Mouse (Mus musculus) ES-Bruce4 (cell line): ENCODE data around the gene Taf5. TPM values are rescaled to one million over a fixed set of nuclear protein-coding genes. Genes with fewer than 3 reads are reported as not detected.

Experiments used
- H3K27ac ChIP-seq: 2 replicates; pipeline ENCODE4 v1.5.1; 2012; ENCODE audit warnings: low read length, inconsistent platforms; ENCODE audit not compliant: insufficient read depth
- H3K27me3 ChIP-seq: 2 replicates; pipeline ENCODE4 v1.6.1; 2012; ENCODE audit warnings: mild to moderate bottlenecking, low read length, inconsistent platforms; ENCODE audit not compliant: control insufficient read depth, poor library complexity, insufficient read depth, severe bottlenecking
- H3K36me3 ChIP-seq: 2 replicates; pipeline ENCODE4 v1.6.1; 2012; ENCODE audit warnings: inconsistent platforms, mild to moderate bottlenecking, low read length, moderate library complexity; ENCODE audit not compliant: control insufficient read depth, poor library complexity, insufficient read depth, severe bottlenecking
- H3K4me1 ChIP-seq: one replicate; pipeline ENCODE4 v1.8.1; 2011; ENCODE audit warnings: low read length; ENCODE audit not compliant: control insufficient read depth, insufficient read depth
- H3K4me3 ChIP-seq: 2 replicates; pipeline ENCODE4 v1.5.1; 2011; ENCODE audit warnings: low read depth, mild to moderate bottlenecking, low read length
- H3K9ac ChIP-seq: 2 replicates; pipeline ENCODE4 v1.6.1; 2012; ENCODE audit warnings: low read depth, mild to moderate bottlenecking, inconsistent platforms; ENCODE audit not compliant: poor library complexity, severe bottlenecking
- H3K9me3 ChIP-seq: replicated peaks from 2 replicates; pipeline ENCODE4 v1.6.1; 2012; ENCODE audit warnings: mild to moderate bottlenecking, low read length, inconsistent platforms; ENCODE audit not compliant: control insufficient read depth, poor library complexity, insufficient read depth, severe bottlenecking
- CTCF ChIP-seq: IDR thresholded peaks from one replicate; pipeline ENCODE4 v1.8.1; 2011; ENCODE audit warnings: low read depth, low read length
- EP300 ChIP-seq: IDR thresholded peaks from 2 replicates; pipeline ENCODE4 v1.6.1; 2011; ENCODE audit warnings: low read depth, low read length; ENCODE audit not compliant: insufficient read depth
- POLR2A ChIP-seq: IDR thresholded peaks from one replicate; pipeline ENCODE4 v1.8.1; 2011; ENCODE audit warnings: low read length; ENCODE audit not compliant: insufficient read depth
- polyA plus RNA-seq: library from polyadenylated mRNA; stranded (reverse); fragments of >200 nt; gene quantifications from 2 replicates; pipeline ENCODE4 v1.2.4, GENCODE M21; 2011; ENCODE audit warnings: low read depth; ENCODE audit not compliant: missing spikeins, insufficient read depth, insufficient read length

Gene Taf5
- polyA plus RNA-seq, 1 experiment, result 21.8 TPM

GRCm38 (mm10) chr19:47121054-47121453, 53.5 kb downstream of the Taf5 start:
- peaks cover 46% of the 10 kb centered on the region for H3K36me3 ChIP-seq
- H3K9me3 ChIP-seq, result no peaks in the 10 kb centered on the region
- no peak overlapping the region for H3K4me3 ChIP-seq
- H3K4me1 ChIP-seq, result no peaks in the 10 kb centered on the region
- no peaks in the 10 kb centered on the region for H3K27me3 ChIP-seq
- no peak overlapping the region for H3K9ac ChIP-seq
- no peak overlapping the region for H3K27ac ChIP-seq
- TF ChIP-seq CTCF, result peak; percentile 44
- TF ChIP-seq POLR2A, result no peak
- TF ChIP-seq EP300, result no peak

- Histone ChIP-seq H3K9ac (no peak overlapping the region), H3K27me3 (no peaks in the 10 kb centered on the region), H3K27ac (no peak overlapping the region), H3K4me3 (no peak overlapping the region), H3K9me3 (no peaks in the 10 kb centered on the region), H3K36me3 (peaks cover 42% of the 10 kb centered on the region), H3K4me1 (no peaks in the 10 kb centered on the region)
- TF ChIP-seq POLR2A (no peak), EP300 (no peak), CTCF (peak; percentile 75)
These were observed 55.3 kb downstream of the Taf5 start for GRCm38 (mm10) chr19:47122802-47123201.

GRCm38 (mm10) chr19:47128164-47128563, 60.6 kb downstream of the Taf5 start:
- Histone ChIP-seq H3K36me3 (peaks cover 55% of the 10 kb centered on the region), H3K27ac (no peak overlapping the region), H3K4me1 (no peaks in the 10 kb centered on the region), H3K9me3 (no peaks in the 10 kb centered on the region), H3K27me3 (no peaks in the 10 kb centered on the region), H3K9ac (no peak overlapping the region), H3K4me3 (no peak overlapping the region)
- TF ChIP-seq POLR2A (no peak), EP300 (no peak), CTCF (no peak)

- Histone ChIP-seq H3K4me1 (no peaks in the 10 kb centered on the region), H3K9ac (no peak overlapping the region), H3K27ac (no peak overlapping the region), H3K9me3 (no peaks in the 10 kb centered on the region), H3K27me3 (no peaks in the 10 kb centered on the region), H3K36me3 (peaks cover 54% of the 10 kb centered on the region), H3K4me3 (no peak overlapping the region)
- TF ChIP-seq POLR2A (no peak), CTCF (no peak), EP300 (no peak)
These were observed 61.3 kb downstream of the Taf5 start for GRCm38 (mm10) chr19:47128835-47129234.

- Histone ChIP-seq H3K27ac (no peak overlapping the region), H3K27me3 (no peaks in the 10 kb centered on the region), H3K36me3 (peaks cover 47% of the 10 kb centered on the region), H3K4me1 (no peaks in the 10 kb centered on the region), H3K4me3 (peak overlapping the region; percentile 32; the same call in 1 of the 2 replicates), H3K9me3 (no peaks in the 10 kb centered on the region), H3K9ac (no peak overlapping the region)
- TF ChIP-seq EP300 (no peak), CTCF (no peak), POLR2A (no peak)
These were observed 63.1 kb downstream of the Taf5 start for GRCm38 (mm10) chr19:47130551-47131125.

Other genes with a start within 250 kb of the Taf5 start
- gene Ina, start 53.0 kb upstream of the Taf5 start, polyA plus RNA-seq, result 21.2 and 21.9 TPM in 2 replicates
- 62.4 and 76.9 TPM in 2 replicates for gene Nt5c2, start 52.6 kb upstream of the Taf5 start, polyA plus RNA-seq
- gene Pcgf6, start 16.8 kb upstream of the Taf5 start, polyA plus RNA-seq, result 70.7 and 73.2 TPM in 2 replicates
- 552 and 561 TPM in 2 replicates for gene Usmg5, start 22.9 kb downstream of the Taf5 start, polyA plus RNA-seq
- gene Pdcd11, start 23.0 kb downstream of the Taf5 start, polyA plus RNA-seq, result 41.5 and 42.4 TPM in 2 replicates
- gene Calhm2, start 70.5 kb downstream of the Taf5 start, polyA plus RNA-seq, result 0.90 and 0.99 TPM in 2 replicates
- gene Calhm1, start 76.5 kb downstream of the Taf5 start, polyA plus RNA-seq, result not detected in 2 replicates
- gene Calhm3, start 90.0 kb downstream of the Taf5 start, polyA plus RNA-seq, result not detected in 2 replicates
- 8.1 and 9.0 TPM in 2 replicates for gene Neurl1a, start 111.1 kb downstream of the Taf5 start, polyA plus RNA-seq